8 mouse cellular contexts compared by ENCODE assay signal in the genomic region with DNA sequence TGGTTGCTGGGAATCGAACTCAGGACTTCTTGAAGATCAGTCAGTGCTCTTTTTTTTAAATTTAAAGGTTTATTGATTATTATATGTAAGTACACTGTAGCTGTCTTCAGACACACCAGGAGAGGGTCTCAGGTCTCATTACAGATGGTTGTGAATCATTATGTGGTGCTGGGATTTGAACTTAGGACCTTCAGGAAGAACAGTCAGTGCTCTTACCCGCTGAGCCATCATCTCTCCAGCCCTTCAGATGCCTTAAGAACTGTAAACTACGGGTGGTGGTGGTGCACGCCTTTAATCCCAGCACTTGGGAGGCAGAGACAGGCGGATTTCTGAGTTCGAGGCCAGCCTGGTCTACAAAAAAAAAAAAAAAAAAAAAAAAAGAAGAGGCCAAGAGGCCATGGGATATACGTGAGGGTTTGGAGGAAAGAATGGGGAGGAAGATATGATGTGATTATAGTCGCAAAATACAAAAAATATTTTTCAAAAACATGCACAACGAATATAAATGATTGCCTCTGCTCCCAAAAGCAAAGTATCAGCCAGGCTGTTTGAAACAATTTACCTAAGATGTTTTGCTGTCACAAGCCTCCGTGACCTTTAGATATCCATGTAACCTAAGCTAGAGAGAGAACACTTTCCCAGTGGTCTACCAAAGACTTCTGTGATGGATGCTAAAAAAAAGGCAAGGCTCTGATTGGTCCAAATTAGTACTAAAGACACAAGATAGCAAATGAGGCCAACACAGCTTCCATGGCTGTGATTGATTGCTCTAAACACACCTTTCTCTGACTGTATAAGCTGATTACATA. TPM values are rescaled to one million over a fixed set of nuclear protein-coding genes. Genes with fewer than 3 reads are reported as not detected.
A peak's percentile ranks its signal among the peaks of the same experiment; 100 is the strongest.
DNase-seq lines count a peak whose midpoint lies in the region; ATAC-seq lines count a peak whose summit lies in the region.

No protein-coding gene starts in this region.

- peak overlapping the region; percentile 35 for H3K4me2 ChIP-seq in kidney, embryonic 16.5 days (replicated peaks; ENCODE audit: low read depth, low read length)
- H3K4me2 ChIP-seq in midbrain, embryonic 14.5 days (ENCODE audit: low read length), result peak overlapping the region; percentile 28; the same call in 1 of the 2 replicates

- ATAC-seq in kidney, embryonic 16.5 days (ENCODE audit: low FRiP score, low TSS enrichment), result no peak
- no peak for ATAC-seq in midbrain, embryonic 14.5 days (ENCODE audit: low FRiP score, low TSS enrichment)

- H3K36me3 ChIP-seq in kidney, embryonic 16.5 days (ENCODE audit: insufficient read depth, low read length), result peaks cover 16% of the 10 kb centered on the region
- peaks cover 37% of the 10 kb centered on the region for H3K36me3 ChIP-seq in hindbrain, embryonic 10.5 days
- H3K36me3 ChIP-seq in midbrain, embryonic 14.5 days (ENCODE audit: control insufficient read depth, insufficient read depth, low read length), result peaks cover 29% of the 10 kb centered on the region

- H3K4me1 ChIP-seq in kidney, embryonic 16.5 days (ENCODE audit: insufficient read depth, low read length), result peaks cover 3% of the 10 kb centered on the region; the same call in 1 of the 2 replicates
- 0 out of 2 replicates have a peak, but pooled peaks cover 4% of the 10 kb centered on the region for H3K4me1 ChIP-seq in hindbrain, embryonic 10.5 days (replicated peaks)
- no peaks in the 10 kb centered on the region for H3K4me1 ChIP-seq in midbrain, embryonic 14.5 days (ENCODE audit: control insufficient read depth, insufficient read depth, low read length)

- WGBS in kidney, embryonic 16.5 days, result 74% methylated on average over 10 of the region's 10 CpGs
- WGBS in hindbrain, embryonic 10.5 days, result 69% methylated on average over 10 of the region's 10 CpGs
- WGBS in midbrain, embryonic 14.5 days, result 71% methylated on average over 10 of the region's 10 CpGs

- peak overlapping the region; percentile 89; the same call in 1 of the 2 replicates for H3K27ac ChIP-seq in kidney, embryonic 16.5 days (ENCODE audit: low read length)
- peak overlapping the region; percentile 94 for H3K27ac ChIP-seq in hindbrain, embryonic 10.5 days
- no peak overlapping the region for H3K27ac ChIP-seq in midbrain, embryonic 14.5 days (replicated peaks; ENCODE audit: low read depth, low read length)

- peak overlapping the region; percentile 46; the same call in 1 of the 2 replicates for H3K9ac ChIP-seq in kidney, embryonic 16.5 days (replicated peaks; ENCODE audit: low read length)
- no peak overlapping the region for H3K9ac ChIP-seq in midbrain, embryonic 14.5 days (replicated peaks; ENCODE audit: low read length)

- H3K4me3 ChIP-seq in kidney, embryonic 16.5 days (ENCODE audit: low read length), result peak overlapping the region; percentile 27
- H3K4me3 ChIP-seq in hindbrain, embryonic 10.5 days, result peak overlapping the region; percentile 36
- H3K4me3 ChIP-seq in midbrain, embryonic 14.5 days (replicated peaks; ENCODE audit: low read depth, low read length), result no peak overlapping the region

- DNase-seq in kidney, adult 18-20 months, result no peak
- peak; percentile 1 for DNase-seq in Muller cell, postnatal 12 days (ENCODE audit: inconsistent ontology term)
- DNase-seq in hindbrain, embryonic 10.5 days (ENCODE audit: low spot score), result no peak
- DNase-seq in midbrain, embryonic 14.5 days, result peak; percentile 8
- DNase-seq in urinary bladder, postnatal 4 days (ENCODE audit: low spot score in 2 of 2), result no peak
- no peak for DNase-seq in urinary bladder, adult 18-20 months (ENCODE audit: low spot score in 2 of 2)
- DNase-seq in right cerebral cortex, postnatal 10 days (ENCODE audit: low spot score in 2 of 2), result no peak

- no peaks in the 10 kb centered on the region for H3K9me3 ChIP-seq in kidney, embryonic 16.5 days (ENCODE audit: low read length)
- no peaks in the 10 kb centered on the region for H3K9me3 ChIP-seq in hindbrain, embryonic 10.5 days
- no peaks in the 10 kb centered on the region for H3K9me3 ChIP-seq in midbrain, embryonic 14.5 days (ENCODE audit: control insufficient read depth, low read length)

- H3K27me3 ChIP-seq in kidney, embryonic 16.5 days (ENCODE audit: insufficient read depth, low read length), result no peaks in the 10 kb centered on the region
- no peaks in the 10 kb centered on the region for H3K27me3 ChIP-seq in hindbrain, embryonic 10.5 days (ENCODE audit: insufficient read depth, poor library complexity, severe bottlenecking)
- H3K27me3 ChIP-seq in midbrain, embryonic 14.5 days (ENCODE audit: control insufficient read depth, insufficient read depth, low read length), result no peaks in the 10 kb centered on the region

RNA-seq across cellular contexts. Expression of a gene that starts 21.9 kb away (rescaled TPM):
- 94.4 and 97.3 TPM in 2 replicates for polyA plus RNA-seq in kidney, embryonic 16.5 days (2015; fragmentation: Nextera tagmentation; extraction: Ambion mirVana)
- 72.6 and 84.8 TPM in 2 replicates for polyA plus RNA-seq in hindbrain, embryonic 10.5 days (2016; fragmentation: Nextera tagmentation; extraction: Ambion mirVana)
- 114 and 139 TPM in 2 replicates for polyA plus RNA-seq in midbrain, embryonic 14.5 days (2014; fragmentation: Nextera tagmentation; extraction: Ambion mirVana)

RNA-seq across cellular contexts. Expression of a gene that starts 26.2 kb away (rescaled TPM):
- 30.3 and 30.7 TPM in 2 replicates for polyA plus RNA-seq in kidney, embryonic 16.5 days (2015; fragmentation: Nextera tagmentation; extraction: Ambion mirVana)
- 28.7 and 38.0 TPM in 2 replicates for polyA plus RNA-seq in hindbrain, embryonic 10.5 days (2016; fragmentation: Nextera tagmentation; extraction: Ambion mirVana)
- polyA plus RNA-seq in midbrain, embryonic 14.5 days (2014; fragmentation: Nextera tagmentation; extraction: Ambion mirVana), result 11.8 and 12.7 TPM in 2 replicates

RNA-seq across cellular contexts. Expression of a gene that starts 27.3 kb away (rescaled TPM):
- polyA plus RNA-seq in kidney, embryonic 16.5 days (2015; fragmentation: Nextera tagmentation; extraction: Ambion mirVana), result 88.9 and 106 TPM in 2 replicates
- polyA plus RNA-seq in hindbrain, embryonic 10.5 days (2016; fragmentation: Nextera tagmentation; extraction: Ambion mirVana), result 68.6 and 105 TPM in 2 replicates
- 66.9 and 77.6 TPM in 2 replicates for polyA plus RNA-seq in midbrain, embryonic 14.5 days (2014; fragmentation: Nextera tagmentation; extraction: Ambion mirVana)

RNA-seq across cellular contexts. Expression of a gene that starts 27.5 kb away (rescaled TPM):
- polyA plus RNA-seq in kidney, embryonic 16.5 days (2015; fragmentation: Nextera tagmentation; extraction: Ambion mirVana), result 78.7 and 83.9 TPM in 2 replicates
- 58.5 and 67.8 TPM in 2 replicates for polyA plus RNA-seq in hindbrain, embryonic 10.5 days (2016; fragmentation: Nextera tagmentation; extraction: Ambion mirVana)
- 102 and 133 TPM in 2 replicates for polyA plus RNA-seq in midbrain, embryonic 14.5 days (2014; fragmentation: Nextera tagmentation; extraction: Ambion mirVana)

RNA-seq across cellular contexts. Expression of a gene that starts 56.2 kb away (rescaled TPM):
- 68.5 and 72.8 TPM in 2 replicates for polyA plus RNA-seq in kidney, embryonic 16.5 days (2015; fragmentation: Nextera tagmentation; extraction: Ambion mirVana)
- 34.8 and 43.4 TPM in 2 replicates for polyA plus RNA-seq in hindbrain, embryonic 10.5 days (2016; fragmentation: Nextera tagmentation; extraction: Ambion mirVana)
- 27.9 and 37.5 TPM in 2 replicates for polyA plus RNA-seq in midbrain, embryonic 14.5 days (2014; fragmentation: Nextera tagmentation; extraction: Ambion mirVana)

Comparison
In these comparisons a context has a peak if more than half of its experiments do, and no peak if none do; other contexts are left out.
1. DNase-seq: peak in Muller cell, postnatal 12 days (single experiment) and midbrain, embryonic 14.5 days (single experiment); none in kidney, adult 18-20 months (single experiment), hindbrain, embryonic 10.5 days (single experiment), urinary bladder, postnatal 4 days (0 of 2), urinary bladder, adult 18-20 months (0 of 2) and right cerebral cortex, postnatal 10 days (0 of 2).